Mouse (Mus musculus) CH12.LX (cell line): Measurements from ENCODE around the gene Guk1. TPM values are rescaled to one million over a fixed set of nuclear protein-coding genes. Genes with fewer than 3 reads are reported as not detected.

Experiments used
- DNase-seq: peaks from one replicate; pipeline ENCODE4 v3.0.0-alpha.2; 2013; ENCODE audit errors: extremely low read depth
- H3K27ac ChIP-seq: 2 replicates; pipeline ENCODE4 v1.5.1; 2012; ENCODE audit warnings: low read depth, mild to moderate bottlenecking, control low read depth, moderate library complexity; ENCODE audit not compliant: insufficient read depth
- H3K27me3 ChIP-seq: replicated peaks from 2 replicates; pipeline ENCODE3; 2012; ENCODE audit warnings: inconsistent platforms
- H3K36me3 ChIP-seq, 2 experiments: replicated peaks in 1 of 2; 2 replicates each; pipeline versions ENCODE3 to v1.6.1; 2012; ENCODE audit warnings: inconsistent platforms in 1 of 2, low read length in 1 of 2, mild to moderate bottlenecking in 1 of 2, mixed read lengths in 1 of 2, moderate library complexity in 1 of 2; ENCODE audit not compliant: control insufficient read depth in 1 of 2, insufficient read depth in 1 of 2
- H3K4me1 ChIP-seq, 2 experiments: 2 replicates each; pipeline ENCODE4 v1.6.1; 2012; ENCODE audit warnings: inconsistent platforms in 1 of 2, moderate library complexity in 1 of 2; ENCODE audit not compliant: insufficient read depth in 2 of 2, control insufficient read depth in 1 of 2
- H3K4me2 ChIP-seq: 2 replicates; pipeline ENCODE4 v1.6.1; 2012; ENCODE audit warnings: low read depth, mild to moderate bottlenecking, control low read depth; ENCODE audit not compliant: poor library complexity, insufficient read depth, severe bottlenecking
- H3K4me3 ChIP-seq, 3 experiments: fragments of 150-350 bp in 1 of 3; sonication (generic) in 1 of 3; replicated peaks in 1 of 3; 2 replicates each; pipeline versions ENCODE3 to v1.5.1; 2011 to 2012; ENCODE audit warnings: low read depth in 2 of 3, low read length in 2 of 3, mild to moderate bottlenecking in 2 of 3, moderate library complexity in 2 of 3, control low read depth in 1 of 3, improper control_type of control experiment in 1 of 3, inconsistent platforms in 1 of 3, mixed read lengths in 1 of 3; ENCODE audit not compliant: poor library complexity in 1 of 3
- H3K79me2 ChIP-seq: replicated peaks from 2 replicates; pipeline ENCODE4 v1.6.1; 2012; ENCODE audit warnings: mild to moderate bottlenecking, moderate library complexity; ENCODE audit not compliant: control insufficient read depth, poor library complexity, insufficient read depth, severe bottlenecking; ENCODE audit errors: extremely low read depth
- H3K9ac ChIP-seq: 2 replicates; pipeline ENCODE4 v1.6.1; 2012; ENCODE audit warnings: low read depth, mild to moderate bottlenecking, control low read depth, moderate library complexity; ENCODE audit not compliant: insufficient read depth
- H3K9me3 ChIP-seq: replicated peaks from 2 replicates; pipeline ENCODE3; 2012; ENCODE audit warnings: low read length, inconsistent platforms, mixed read lengths
- BHLHE40 ChIP-seq: IDR thresholded peaks from 2 replicates; pipeline ENCODE4 v1.6.1; 2011; ENCODE audit warnings: mild to moderate bottlenecking, low read depth, low read length, improper control_type of control experiment
- CHD1 ChIP-seq: IDR thresholded peaks from 2 replicates; pipeline ENCODE4 v1.6.1; 2012; ENCODE audit warnings: low read depth, low read length, improper control_type of control experiment, inconsistent platforms
- CHD2 ChIP-seq: IDR thresholded peaks from 2 replicates; pipeline ENCODE4 v1.6.1; 2011; ENCODE audit warnings: low read length, improper control_type of control experiment
- CTCF ChIP-seq, 2 experiments: IDR thresholded peaks in 1 of 2; conservative IDR thresholded peaks in 1 of 2; 2 replicates each; pipeline ENCODE4 v1.5.1; 2011 to 2012; ENCODE audit warnings: low read depth in 2 of 2, low read length in 2 of 2, improper control_type of control experiment in 1 of 2, inconsistent platforms in 1 of 2, mild to moderate bottlenecking in 1 of 2, moderate library complexity in 1 of 2
- ELF1 ChIP-seq: IDR thresholded peaks from 2 replicates; pipeline ENCODE4 v1.6.1; 2014; ENCODE audit warnings: low read depth, mild to moderate bottlenecking, inconsistent platforms, low read length, improper control_type of control experiment
- ETS1 ChIP-seq: conservative IDR thresholded peaks from 2 replicates; pipeline ENCODE4 v1.6.1; 2012; ENCODE audit warnings: low read depth, mild to moderate bottlenecking, inconsistent platforms, low read length, improper control_type of control experiment, moderate library complexity
- GABPA ChIP-seq: IDR thresholded peaks from 2 replicates; pipeline ENCODE4 v1.6.1; 2012; ENCODE audit warnings: low read depth, low read length, improper control_type of control experiment, inconsistent platforms; ENCODE audit not compliant: insufficient replicate concordance
- HCFC1 ChIP-seq: IDR thresholded peaks from 2 replicates; pipeline ENCODE4 v1.6.1; 2012; ENCODE audit warnings: low read depth, mild to moderate bottlenecking, inconsistent platforms, low read length, improper control_type of control experiment
- IRF4 ChIP-seq: IDR thresholded peaks from 2 replicates; pipeline ENCODE4 v1.6.1; 2014; ENCODE audit warnings: low read depth, mild to moderate bottlenecking, inconsistent platforms, low read length, improper control_type of control experiment
- JUND ChIP-seq: conservative IDR thresholded peaks from 2 replicates; pipeline ENCODE4 v1.6.1; 2011; ENCODE audit warnings: low read depth, low read length, improper control_type of control experiment
- KAT2A ChIP-seq: IDR thresholded peaks from 2 replicates; pipeline ENCODE4 v1.6.1; 2012; ENCODE audit warnings: low read length, improper control_type of control experiment, inconsistent platforms; ENCODE audit not compliant: insufficient replicate concordance
- MAFK ChIP-seq: IDR thresholded peaks from 2 replicates; pipeline ENCODE4 v1.6.1; 2011; ENCODE audit warnings: low read length, improper control_type of control experiment; ENCODE audit not compliant: insufficient replicate concordance
- MAX ChIP-seq: IDR thresholded peaks from 2 replicates; pipeline ENCODE4 v1.6.1; 2011; ENCODE audit warnings: low read length, improper control_type of control experiment
- MEF2A ChIP-seq: IDR thresholded peaks from 2 replicates; pipeline ENCODE4 v1.6.1; 2014; ENCODE audit warnings: low read depth, mild to moderate bottlenecking, inconsistent platforms, low read length, improper control_type of control experiment, borderline replicate concordance
- MYC ChIP-seq: IDR thresholded peaks from 2 replicates; pipeline ENCODE4 v1.6.1; 2011; ENCODE audit warnings: low read depth, mild to moderate bottlenecking, improper control_type of control experiment, low read length
- NELFE ChIP-seq: IDR thresholded peaks from 2 replicates; pipeline ENCODE4 v1.6.1; 2011; ENCODE audit warnings: low read depth, low read length, improper control_type of control experiment
- NRF1 ChIP-seq: IDR thresholded peaks from 2 replicates; pipeline ENCODE4 v1.6.1; 2014; ENCODE audit warnings: low read depth, mild to moderate bottlenecking, inconsistent platforms, low read length, improper control_type of control experiment, moderate library complexity
- PAX5 ChIP-seq: IDR thresholded peaks from 2 replicates; pipeline ENCODE4 v1.6.1; 2012; ENCODE audit warnings: low read length, inconsistent platforms, mixed read lengths
- POLR2A ChIP-seq: IDR thresholded peaks from 2 replicates; pipeline ENCODE4 v1.6.1; 2011; ENCODE audit warnings: low read depth, mild to moderate bottlenecking, improper control_type of control experiment, low read length
- POLR2AphosphoS2 ChIP-seq: IDR thresholded peaks from 2 replicates; pipeline ENCODE4 v1.6.1; 2011; ENCODE audit warnings: low read depth, low read length, improper control_type of control experiment
- RAD21 ChIP-seq: IDR thresholded peaks from 2 replicates; pipeline ENCODE4 v1.6.1; 2011; ENCODE audit warnings: low read depth, mild to moderate bottlenecking, low read length, improper control_type of control experiment, moderate library complexity
- RCOR1 ChIP-seq: conservative IDR thresholded peaks from 2 replicates; pipeline ENCODE4 v1.6.1; 2012; ENCODE audit warnings: low read depth, mild to moderate bottlenecking, inconsistent platforms, low read length, improper control_type of control experiment
- SIN3A ChIP-seq: IDR thresholded peaks from 2 replicates; pipeline ENCODE4 v1.6.1; 2012; ENCODE audit warnings: low read length, improper control_type of control experiment, inconsistent platforms
- SMC3 ChIP-seq: IDR thresholded peaks from 2 replicates; pipeline ENCODE4 v1.6.1; 2011; ENCODE audit warnings: low read depth, low read length, improper control_type of control experiment
- TBP ChIP-seq: conservative IDR thresholded peaks from 2 replicates; pipeline ENCODE4 v1.6.1; 2011; ENCODE audit warnings: low read depth, low read length, improper control_type of control experiment
- TCF12 ChIP-seq: IDR thresholded peaks from 2 replicates; pipeline ENCODE4 v1.6.1; 2014; ENCODE audit warnings: low read depth, mild to moderate bottlenecking, inconsistent platforms, low read length, improper control_type of control experiment
- UBTF ChIP-seq: IDR thresholded peaks from 2 replicates; pipeline ENCODE4 v1.6.1; 2012; ENCODE audit warnings: low read depth, mild to moderate bottlenecking, inconsistent platforms, low read length, improper control_type of control experiment, moderate library complexity
- USF1 ChIP-seq: IDR thresholded peaks from 2 replicates; pipeline ENCODE4 v1.6.1; 2014; ENCODE audit warnings: low read depth, mild to moderate bottlenecking, inconsistent platforms, low read length, improper control_type of control experiment
- USF2 ChIP-seq: conservative IDR thresholded peaks from 2 replicates; pipeline ENCODE4 v1.6.1; 2011; ENCODE audit warnings: low read depth, low read length, improper control_type of control experiment
- ZC3H11A ChIP-seq: IDR thresholded peaks from 2 replicates; pipeline ENCODE4 v1.6.1; 2012; ENCODE audit warnings: low read depth, mild to moderate bottlenecking, inconsistent platforms, low read length, improper control_type of control experiment
- ZKSCAN1 ChIP-seq: IDR thresholded peaks from 2 replicates; pipeline ENCODE4 v1.6.1; 2012; ENCODE audit warnings: low read depth, inconsistent platforms, low read length, improper control_type of control experiment, borderline replicate concordance
- ZNF384 ChIP-seq: IDR thresholded peaks from 2 replicates; pipeline ENCODE4 v1.6.1; 2012; ENCODE audit warnings: low read depth, low read length, improper control_type of control experiment, inconsistent platforms
- dilution Hi-C: fragments of 300-500 bp; cut with MboI; formaldehyde crosslinking; loops from 2 replicates; pipeline ENCODE4 v1.14.3; 2020; ENCODE audit warnings: low sequenced_read_pairs; ENCODE audit not compliant: extremely low pct_unique_long_range_greater_than_20kb, extremely low pct_ligation_motif_present
- in situ Hi-C: fragments of 300-500 bp; cut with MboI; formaldehyde crosslinking; loops from 3 replicates; pipeline ENCODE4 v1.14.3; 2019; ENCODE audit warnings: low sequenced_read_pairs, low pct_ligation_motif_present, low pct_unique_long_range_greater_than_20kb, mixed read lengths
- polyA plus RNA-seq: library from polyadenylated mRNA; unstranded; fragments of >175 nt; gene quantifications from 2 replicates; pipeline ENCODE4 v1.2.1, GENCODE M21; 2012; ENCODE audit warnings: low read depth; ENCODE audit not compliant: insufficient read length
- total RNA-seq, 2 experiments: library from RNA; depleted of rRNA; stranded (reverse); fragments of 300-350 nt in 1 of 2; fragments of >200 nt in 1 of 2; gene quantifications; 2 replicates each; pipeline ENCODE4 v1.2.3; 2012 to 2014

The Guk1 gene
- total and polyA plus RNA-seq, 3 experiments, result 111 to 148 (median 130) TPM

DNA sequence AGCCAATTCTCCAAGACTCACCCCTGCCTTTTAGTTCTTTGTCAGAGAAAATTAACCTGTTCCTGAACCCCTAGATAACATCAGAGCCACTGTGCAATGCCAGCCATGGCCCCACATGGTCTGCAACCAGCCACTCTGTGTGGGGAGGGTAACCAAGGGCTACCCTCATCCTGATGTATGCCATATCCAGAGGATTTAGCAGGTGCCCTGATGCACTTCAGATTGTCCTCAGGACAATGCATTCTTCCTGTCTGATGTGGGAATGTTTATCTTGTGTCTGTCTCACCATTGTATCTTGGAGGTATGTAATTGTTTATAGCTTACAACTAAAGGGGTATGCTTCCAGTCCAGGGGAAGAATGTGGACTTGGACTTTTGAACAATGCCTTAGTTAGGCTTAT, 4.2 kb upstream of the Guk1 start:
- H3K9me3 ChIP-seq, result no peaks in the 10 kb centered on the region
- H3K79me2 ChIP-seq, result no peaks in the 10 kb centered on the region
- H3K36me3 ChIP-seq, result peaks cover 6 to 18% of the 10 kb centered on the region in 2 experiments
- DNase-seq, result no peak
- TF ChIP-seq SMC3 (no peak), NRF1 (no peak), UBTF (no peak), USF1 (no peak), GABPA (no peak), ELF1 (no peak), NELFE (no peak), CTCF (conservative IDR thresholded peaks at IDR 0.05 in 1 of 2, IDR thresholded peaks at IDR 0.05 in 1 of 2; ENCODE audit: low read depth in 2 of 2, low read length in 2 of 2) (no peak), MYC (no peak), TCF12 (no peak), ETS1 (no peak), BHLHE40 (no peak), HCFC1 (no peak), CHD2 (no peak), USF2 (no peak), CHD1 (no peak), MEF2A (no peak), IRF4 (no peak), POLR2A (no peak)
- dilution Hi-C loops, result no loop called here
- peaks cover 5 to 16% of the 10 kb centered on the region in 2 experiments for H3K4me1 ChIP-seq
- H3K4me3 ChIP-seq, result no peak overlapping the region
- no peak overlapping the region for H3K27ac ChIP-seq
- in situ Hi-C loops, result no loop called here
- no peaks in the 10 kb centered on the region for H3K27me3 ChIP-seq
- H3K9ac ChIP-seq, result no peak overlapping the region
- no peak overlapping the region for H3K4me2 ChIP-seq

DNA sequence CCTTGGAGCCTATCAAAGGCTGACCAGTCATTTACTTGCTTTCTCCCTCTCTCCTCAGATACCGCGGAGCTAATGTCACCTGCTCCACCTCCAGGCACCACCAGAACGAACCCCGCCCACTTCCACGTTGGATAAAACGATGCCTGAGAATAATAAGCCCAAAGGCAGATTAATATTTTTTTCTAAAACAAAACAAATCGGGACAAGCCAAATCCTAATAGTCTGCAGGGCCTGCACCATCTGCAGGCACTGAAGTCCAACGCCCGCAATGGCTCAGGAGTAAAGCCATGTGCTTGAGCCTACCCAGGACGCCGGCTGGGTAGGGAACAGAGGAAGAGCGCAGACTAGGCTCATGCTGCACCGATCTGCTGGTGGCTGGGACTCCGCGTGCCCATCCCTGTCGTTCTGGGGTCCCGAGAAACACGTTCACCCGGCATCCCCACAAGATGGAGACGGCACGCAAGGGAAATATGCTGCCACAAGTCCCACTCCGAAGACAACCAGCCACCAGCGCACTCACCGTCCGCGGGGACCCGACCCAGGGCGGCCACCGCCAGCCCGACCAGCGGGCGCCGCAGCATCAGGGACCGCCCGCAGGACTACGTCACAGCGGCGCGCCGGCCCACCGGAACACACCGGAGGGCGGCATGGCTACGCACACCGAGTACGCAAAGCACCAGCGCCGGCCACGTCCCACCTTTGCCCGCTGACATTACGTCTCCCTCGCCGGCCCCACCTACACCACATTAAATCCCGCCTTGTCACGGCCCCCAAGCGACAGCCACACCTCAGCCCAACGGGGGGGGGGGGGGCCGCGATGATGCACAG, 567 bp downstream of the Guk1 start:
- peaks cover 13 to 36% of the 10 kb centered on the region in 2 experiments for H3K4me1 ChIP-seq
- H3K27ac ChIP-seq, result peak overlapping the region; percentile 35
- H3K27me3 ChIP-seq, result no peaks in the 10 kb centered on the region
- no peaks in the 10 kb centered on the region for H3K9me3 ChIP-seq
- H3K79me2 ChIP-seq, result no peaks in the 10 kb centered on the region
- H3K9ac ChIP-seq, result peak overlapping the region; percentile 80
- dilution Hi-C loops, result no loop called here
- in situ Hi-C loops, result no loop called here
- peak overlapping the region; percentile 73 to 98 (median 86) for H3K4me3 ChIP-seq
- peaks cover 5 to 34% of the 10 kb centered on the region in 2 experiments for H3K36me3 ChIP-seq
- peak overlapping the region; percentile 58 for H3K4me2 ChIP-seq
- peak; percentile 98 for DNase-seq
- peak; percentile 66 for TF ChIP-seq ETS1
- no peak for TF ChIP-seq ZKSCAN1
- no peak for TF ChIP-seq MAFK
- peak; percentile 87 for TF ChIP-seq MEF2A
- peak; percentile 99 for TF ChIP-seq NELFE
- TF ChIP-seq GABPA, result peak; percentile 96
- peak; percentile 87 for TF ChIP-seq MAX
- peak; percentile 80; the same call in 1 of the 2 replicates for TF ChIP-seq POLR2AphosphoS2
- TF ChIP-seq ZC3H11A, result no peak
- TF ChIP-seq IRF4, result peak; percentile 71; the same call in 1 of the 2 replicates
- TF ChIP-seq SIN3A, result peak; percentile 95
- TF ChIP-seq PAX5, result no peak
- TF ChIP-seq TBP, result no peak
- no peak for TF ChIP-seq RAD21
- no peak for TF ChIP-seq SMC3
- no peak for TF ChIP-seq CTCF (conservative IDR thresholded peaks at IDR 0.05 in 1 of 2, IDR thresholded peaks at IDR 0.05 in 1 of 2; ENCODE audit: low read depth in 2 of 2, low read length in 2 of 2)
- TF ChIP-seq ZNF384, result no peak
- peak; percentile 76; the same call in 1 of the 2 replicates for TF ChIP-seq KAT2A
- TF ChIP-seq RCOR1, result no peak; the same call in 1 of the 2 replicates
- peak; percentile 89 for TF ChIP-seq HCFC1
- TF ChIP-seq MYC, result peak; percentile 87
- no peak for TF ChIP-seq JUND
